Mouse (Mus musculus) gastrocnemius, postnatal 4 days (tissue): ENCODE data around the gene Tom1l1. TPM values are rescaled to one million over a fixed set of nuclear protein-coding genes. Genes with fewer than 3 reads are reported as not detected.
"Not testable (repeated sequence)": the region's sequence is repeated elsewhere in the genome, so short reads cannot be mapped to it uniquely, and the experiment has no call there.

Experiments
- DNase-seq, 2 experiments: peaks; one replicate each; pipeline ENCODE4 v3.0.0; 2021 to 2022; ENCODE audit warnings: low spot score in 2 of 2, mixed read lengths in 2 of 2
- long read RNA-seq, 2 experiments: library from polyadenylated mRNA; stranded (forward); transcript quantifications; one replicate each; pipeline ENCODE4 v2.0.0; 2021
- total RNA-seq, 2 experiments: library from RNA; stranded (reverse); gene quantifications; 2 replicates each; pipeline ENCODE4 v1.2.3; 2021

Tom1l1 gene
- total RNA-seq: 10 to 100 TPM; 13.9 to 14.8 TPM
- long read RNA-seq, experiment 1, full-length matches to known transcripts: 14 of 15 reads
- long read RNA-seq, experiment 1, partial matches to known transcripts: 0 of 15 reads
- long read RNA-seq, experiment 1, other reads (novel, unspliced or antisense): 1 of 15 reads
- long read RNA-seq, experiment 2, full-length matches to known transcripts: 8 of 9 reads
- long read RNA-seq, experiment 2, partial matches to known transcripts: 1 of 9 reads
- long read RNA-seq, experiment 2, other reads (novel, unspliced or antisense): 0 of 9 reads

GRCm38 (mm10) chr11:90687460-90688416, at the start of gene Tom1l1:
TSS of gene Tom1l1 (minus strand) at chr11:90688366.
- DNase-seq: peak; percentile 36 to 71

GRCm38 (mm10) chr11:90733575-90733974, 45.4 kb upstream of the Tom1l1 start:
- no peak for DNase-seq

GRCm38 (mm10) chr11:90727354-90728125, 39.4 kb upstream of the Tom1l1 start:
- DNase-seq: no peak

GRCm38 (mm10) chr11:90726730-90727129, 38.6 kb upstream of the Tom1l1 start:
- no peak for DNase-seq

GRCm38 (mm10) chr11:90722304-90722703, 34.1 kb upstream of the Tom1l1 start:
- DNase-seq: no peak

- no peak for DNase-seq
These were observed 29.6 kb upstream of the Tom1l1 start for GRCm38 (mm10) chr11:90717719-90718118.

- DNase-seq: no peak
These were observed 23.4 kb upstream of the Tom1l1 start for GRCm38 (mm10) chr11:90711596-90711995.

GRCm38 (mm10) chr11:90707134-90707533, 19.0 kb upstream of the Tom1l1 start:
- DNase-seq: not testable (repeated sequence)

GRCm38 (mm10) chr11:90697480-90698240, 9.5 kb upstream of the Tom1l1 start:
- peak; percentile 43 to 80 for DNase-seq

- no peak for DNase-seq
These were observed 7.6 kb upstream of the Tom1l1 start for GRCm38 (mm10) chr11:90695811-90696210.

GRCm38 (mm10) chr11:90694206-90694605, 6.0 kb upstream of the Tom1l1 start:
- no peak for DNase-seq

- no peak for DNase-seq
These were observed 2.2 kb upstream of the Tom1l1 start for GRCm38 (mm10) chr11:90690361-90690760.

- DNase-seq: no peak
These were observed 1.1 kb downstream of the Tom1l1 start for GRCm38 (mm10) chr11:90687040-90687439.

- no peak for DNase-seq
These were observed 1.7 kb downstream of the Tom1l1 start for GRCm38 (mm10) chr11:90686287-90687025.

- DNase-seq: no peak
These were observed 3.0 kb downstream of the Tom1l1 start for GRCm38 (mm10) chr11:90685196-90685595.

GRCm38 (mm10) chr11:90684765-90685164, 3.4 kb downstream of the Tom1l1 start:
- DNase-seq: no peak

GRCm38 (mm10) chr11:90681171-90681570, 7.0 kb downstream of the Tom1l1 start:
- DNase-seq: no peak

GRCm38 (mm10) chr11:90678582-90678981, 9.6 kb downstream of the Tom1l1 start:
- DNase-seq: no peak

- DNase-seq: no peak
These were observed 10.3 kb downstream of the Tom1l1 start for GRCm38 (mm10) chr11:90677771-90678288.

GRCm38 (mm10) chr11:90677027-90677426, 11.1 kb downstream of the Tom1l1 start:
- DNase-seq: no peak
